Mouse (Mus musculus) testis, adult 2 months (tissue): ENCODE data around the gene Sox5. TPM values are rescaled to one million over a fixed set of nuclear protein-coding genes. Genes with fewer than 3 reads are reported as not detected.

Source experiments
- H3K27ac ChIP-seq: fragments of 200-500 bp; 2 replicates; pipeline ENCODE4 v1.5.1; 2012; ENCODE audit warnings: low read depth, low read length; ENCODE audit not compliant: control insufficient read depth, insufficient read depth
- H3K27me3 ChIP-seq: fragments of 200-500 bp; 2 replicates; pipeline ENCODE4 v1.6.1; 2012; ENCODE audit warnings: mild to moderate bottlenecking, low read length, moderate library complexity; ENCODE audit not compliant: control insufficient read depth, insufficient read depth
- H3K36me3 ChIP-seq: fragments of 200-500 bp; 2 replicates; pipeline ENCODE4 v1.6.1; 2012; ENCODE audit warnings: mild to moderate bottlenecking, low read length; ENCODE audit not compliant: control insufficient read depth, insufficient read depth
- H3K4me1 ChIP-seq: fragments of 200-500 bp; 2 replicates; pipeline ENCODE4 v1.6.1; 2012; ENCODE audit warnings: low read length; ENCODE audit not compliant: control insufficient read depth, insufficient read depth
- H3K4me3 ChIP-seq: fragments of 200-500 bp; 2 replicates; pipeline ENCODE4 v1.5.1; 2012; ENCODE audit warnings: low read depth, mild to moderate bottlenecking, low read length, moderate library complexity, mixed read lengths; ENCODE audit not compliant: control insufficient read depth
- CTCF ChIP-seq: fragments of 200-500 bp; IDR thresholded peaks from 2 replicates; pipeline ENCODE4 v1.5.1; 2012; ENCODE audit warnings: low read depth, mild to moderate bottlenecking, inconsistent platforms, low read length, moderate library complexity; ENCODE audit not compliant: control insufficient read depth, insufficient read depth, insufficient replicate concordance
- POLR2A ChIP-seq: fragments of 200-500 bp; IDR thresholded peaks from 2 replicates; pipeline ENCODE4 v1.6.1; 2012; ENCODE audit warnings: low read depth, mild to moderate bottlenecking, inconsistent platforms, low read length, moderate library complexity; ENCODE audit not compliant: control insufficient read depth
- polyA plus RNA-seq: library from polyadenylated mRNA; depleted of rRNA; stranded (reverse); fragments of >200 nt; gene quantifications from 2 replicates; pipeline ENCODE4 v1.2.3, GENCODE M21; 2012

Sox5 gene
- polyA plus RNA-seq, 1 experiment, result 148 TPM

GRCm38 (mm10) chr6:144052487-144052886 lies 729.3 kb downstream of the Sox5 start:
- TF ChIP-seq CTCF (no peak), POLR2A (no peak)
- no peaks in the 10 kb centered on the region; the same call in 1 of the 2 replicates for H3K4me1 ChIP-seq
- no peak overlapping the region for H3K27ac ChIP-seq
- no peaks in the 10 kb centered on the region for H3K36me3 ChIP-seq
- no peaks in the 10 kb centered on the region for H3K27me3 ChIP-seq
- no peak overlapping the region for H3K4me3 ChIP-seq

GRCm38 (mm10) chr6:144051316-144051715 lies 730.5 kb downstream of the Sox5 start:
- H3K27me3 ChIP-seq, result no peaks in the 10 kb centered on the region
- no peaks in the 10 kb centered on the region; the same call in 1 of the 2 replicates for H3K4me1 ChIP-seq
- no peak for TF ChIP-seq POLR2A
- TF ChIP-seq CTCF, result no peak
- no peak overlapping the region for H3K27ac ChIP-seq
- H3K36me3 ChIP-seq, result no peaks in the 10 kb centered on the region
- H3K4me3 ChIP-seq, result no peak overlapping the region

- Histone ChIP-seq H3K4me1 (no peaks in the 10 kb centered on the region; the same call in 1 of the 2 replicates), H3K4me3 (no peak overlapping the region), H3K36me3 (no peaks in the 10 kb centered on the region), H3K27ac (no peak overlapping the region), H3K27me3 (no peaks in the 10 kb centered on the region)
- TF ChIP-seq POLR2A (no peak), CTCF (no peak)
These were observed 733.4 kb downstream of the Sox5 start for GRCm38 (mm10) chr6:144048201-144048924.

DNA sequence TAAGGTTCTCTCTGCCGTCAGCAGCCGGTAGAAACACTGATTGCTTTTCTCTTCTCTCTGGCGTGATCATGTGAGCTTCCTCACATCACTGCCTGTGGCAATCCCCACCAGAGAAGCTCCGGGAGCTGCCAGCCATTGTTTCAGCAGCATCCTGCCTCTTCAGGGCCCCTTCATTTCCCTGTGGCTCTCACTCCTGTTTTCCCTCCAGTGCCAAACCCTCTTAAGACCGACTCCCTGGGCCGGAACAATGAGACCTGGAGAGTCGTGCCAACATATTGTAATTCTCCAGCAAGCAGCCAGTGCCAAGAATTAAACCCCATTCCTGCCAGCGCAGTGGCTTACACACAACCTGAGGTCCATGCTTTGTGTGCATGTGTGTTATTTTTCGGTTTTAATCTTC lies 736.3 kb downstream of the Sox5 start:
- TF ChIP-seq CTCF (no peak), POLR2A (no peak)
- H3K4me1 ChIP-seq, result no peaks in the 10 kb centered on the region; the same call in 1 of the 2 replicates
- no peaks in the 10 kb centered on the region for H3K36me3 ChIP-seq
- H3K4me3 ChIP-seq, result no peak overlapping the region
- no peaks in the 10 kb centered on the region for H3K27me3 ChIP-seq
- no peak overlapping the region for H3K27ac ChIP-seq

- H3K27ac ChIP-seq, result no peak overlapping the region
- no peak overlapping the region for H3K4me3 ChIP-seq
- H3K4me1 ChIP-seq, result no peaks in the 10 kb centered on the region
- no peaks in the 10 kb centered on the region for H3K27me3 ChIP-seq
- no peak for TF ChIP-seq CTCF
- no peak for TF ChIP-seq POLR2A
- no peaks in the 10 kb centered on the region for H3K36me3 ChIP-seq
These were observed 737.4 kb downstream of the Sox5 start for GRCm38 (mm10) chr6:144044381-144044780.

DNA sequence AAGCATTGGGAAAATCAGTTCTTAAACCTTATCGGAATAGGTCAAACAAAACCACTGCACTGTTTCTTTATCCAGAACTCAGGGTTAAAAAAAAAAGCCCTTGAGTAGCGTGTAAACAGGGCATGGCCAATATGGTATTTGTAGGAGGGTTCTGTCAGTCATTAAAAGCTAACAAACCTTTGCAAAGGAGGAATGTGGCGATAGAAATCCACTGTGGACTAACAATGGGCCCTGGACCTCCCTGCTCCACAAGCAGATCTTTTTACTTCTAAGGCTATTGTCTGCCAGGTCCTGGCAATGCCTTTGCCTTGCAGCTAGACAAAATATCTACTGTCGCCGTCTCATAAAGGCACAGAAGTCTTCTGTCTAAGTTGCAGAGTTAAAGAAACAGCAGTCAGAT lies 738.8 kb downstream of the Sox5 start:
- Histone ChIP-seq H3K4me1 (no peaks in the 10 kb centered on the region), H3K4me3 (no peak overlapping the region), H3K27ac (no peak overlapping the region), H3K36me3 (no peaks in the 10 kb centered on the region), H3K27me3 (no peaks in the 10 kb centered on the region)
- no peak for TF ChIP-seq POLR2A
- TF ChIP-seq CTCF, result no peak

GRCm38 (mm10) chr6:144041941-144042340 lies 739.8 kb downstream of the Sox5 start:
- TF ChIP-seq POLR2A, result no peak
- no peak for TF ChIP-seq CTCF
- Histone ChIP-seq H3K4me3 (no peak overlapping the region), H3K36me3 (no peaks in the 10 kb centered on the region), H3K27me3 (no peaks in the 10 kb centered on the region), H3K4me1 (no peaks in the 10 kb centered on the region), H3K27ac (no peak overlapping the region)

DNA sequence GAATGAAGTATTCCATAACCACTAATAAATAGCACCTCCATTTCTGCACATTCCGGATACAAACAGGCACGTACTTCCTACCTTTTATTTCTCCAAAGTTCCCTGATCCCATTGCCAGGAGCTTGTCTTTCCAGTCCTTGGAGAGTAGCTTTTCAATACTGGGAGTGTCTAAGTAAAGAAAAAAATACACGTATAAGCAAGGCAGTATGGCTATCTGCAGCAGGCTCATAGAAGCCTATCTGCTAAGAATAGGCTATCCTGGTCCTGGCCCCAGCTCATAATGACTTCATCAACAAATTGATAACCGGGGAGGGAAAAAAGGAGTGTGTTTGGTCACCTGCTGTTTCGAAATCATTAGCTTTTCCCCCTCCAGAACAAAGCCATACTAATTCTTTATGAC lies 740.6 kb downstream of the Sox5 start:
- Histone ChIP-seq H3K4me3 (no peak overlapping the region), H3K4me1 (no peaks in the 10 kb centered on the region), H3K27ac (no peak overlapping the region), H3K36me3 (no peaks in the 10 kb centered on the region), H3K27me3 (no peaks in the 10 kb centered on the region)
- TF ChIP-seq POLR2A (no peak), CTCF (no peak)
